ENCODE assay signal across 23 mouse cellular contexts in genomic region chr4:102444501-102444900, GRCm38 (mm10).
DNase-seq lines count a peak whose midpoint lies in the region; ATAC-seq and TF ChIP-seq lines count a peak whose summit lies in the region.
"Had no signal": no experiment of that assay in that cellular context is flagged by ENCODE, and none has a peak within 500 bp of the region (broad histone marks: within the 10 kb centered on the region; RNA-seq: fewer than 3 reads in every experiment).

No protein-coding gene starts in this region.

- no peak for TF ChIP-seq CTCF in forebrain, postnatal 0 days (IDR thresholded peaks at IDR 0.05; ENCODE audit: low read depth)

- no peak overlapping the region for H3K4me3 ChIP-seq in forebrain, embryonic 14.5 days (ENCODE audit: low read depth, low read length)
- no peak overlapping the region for H3K4me3 ChIP-seq in forebrain, postnatal 0 days (ENCODE audit: low read depth, low read length)
- H3K4me3 ChIP-seq: embryonic facial prominence, embryonic 10.5 days; hindbrain, embryonic 10.5 days; kidney, embryonic 15.5 days; liver, embryonic 13.5 days; neural tube, embryonic 13.5 days; stomach, embryonic 15.5 days had no signal

- H3K9ac ChIP-seq in forebrain, embryonic 14.5 days (ENCODE audit: low read length), result no peak overlapping the region
- no peak overlapping the region for H3K9ac ChIP-seq in forebrain, postnatal 0 days
- H3K9ac ChIP-seq: kidney, embryonic 15.5 days; liver, embryonic 13.5 days; neural tube, embryonic 13.5 days; stomach, embryonic 15.5 days had no signal

- DNase-seq in forebrain, embryonic 14.5 days (ENCODE audit: low spot score), result peak; percentile 31
- no peak for DNase-seq in forebrain, postnatal 0 days
- DNase-seq in heart, postnatal 4 days, result peak; percentile 22
- DNase-seq in heart, adult 11 months, result no peak
- DNase-seq in Muller cell, postnatal 12 days (ENCODE audit: inconsistent ontology term), result peak; percentile 93
- peak; percentile 85 for DNase-seq in retina, embryonic 14.5 days (ENCODE audit: low spot score)
- no peak for DNase-seq in adrenal gland, adult 8-10 months
- DNase-seq: adrenal gland, postnatal 14 days; cerebellum, adult 9-11 months; gastrocnemius, postnatal 25 days; kidney, adult 11 months; kidney, postnatal 36 days; layer of hippocampus, adult 9-11 months; liver, embryonic 13.5 days; lung, adult 2 months; lung, postnatal 14 days; midbrain, embryonic 14.5 days; thymus, postnatal 36 days had no signal

- 11% methylated on average over 3 of the region's 3 CpGs for WGBS in forebrain, embryonic 14.5 days
- 18% methylated on average over 3 of the region's 3 CpGs for WGBS in forebrain, postnatal 0 days

- no peak overlapping the region for H3K4me2 ChIP-seq in forebrain, embryonic 14.5 days (ENCODE audit: low read length)
- no peak overlapping the region for H3K4me2 ChIP-seq in forebrain, postnatal 0 days (ENCODE audit: low read depth)
- H3K4me2 ChIP-seq: kidney, embryonic 15.5 days; liver, embryonic 13.5 days; neural tube, embryonic 13.5 days; stomach, embryonic 15.5 days had no signal

- H3K27ac ChIP-seq in forebrain, embryonic 14.5 days (ENCODE audit: low read depth, low read length), result no peak overlapping the region
- no peak overlapping the region for H3K27ac ChIP-seq in forebrain, postnatal 0 days (ENCODE audit: low read depth, low read length)
- H3K27ac ChIP-seq: embryonic facial prominence, embryonic 10.5 days; hindbrain, embryonic 10.5 days; kidney, embryonic 15.5 days; liver, embryonic 13.5 days; neural tube, embryonic 13.5 days; stomach, embryonic 15.5 days had no signal

- no peaks in the 10 kb centered on the region for H3K9me3 ChIP-seq in forebrain, embryonic 14.5 days (replicated peaks; ENCODE audit: control insufficient read depth, low read length)
- no peaks in the 10 kb centered on the region for H3K9me3 ChIP-seq in forebrain, postnatal 0 days (ENCODE audit: low read length)
- H3K9me3 ChIP-seq: embryonic facial prominence, embryonic 10.5 days; hindbrain, embryonic 10.5 days; kidney, embryonic 15.5 days; liver, embryonic 13.5 days; neural tube, embryonic 13.5 days; stomach, embryonic 15.5 days had no signal

- H3K27me3 ChIP-seq in forebrain, embryonic 14.5 days (replicated peaks; ENCODE audit: control insufficient read depth, insufficient read depth, low read length), result no peaks in the 10 kb centered on the region
- H3K27me3 ChIP-seq in forebrain, postnatal 0 days (ENCODE audit: insufficient read depth, low read length), result no peaks in the 10 kb centered on the region
- H3K27me3 ChIP-seq: kidney, embryonic 15.5 days; liver, embryonic 13.5 days; neural tube, embryonic 13.5 days; stomach, embryonic 15.5 days had no signal

- H3K36me3 ChIP-seq in forebrain, embryonic 14.5 days (ENCODE audit: control insufficient read depth, insufficient read depth, low read length), result no peaks in the 10 kb centered on the region
- no peaks in the 10 kb centered on the region for H3K36me3 ChIP-seq in forebrain, postnatal 0 days (ENCODE audit: insufficient read depth)
- H3K36me3 ChIP-seq: embryonic facial prominence, embryonic 10.5 days; hindbrain, embryonic 10.5 days; kidney, embryonic 15.5 days; liver, embryonic 13.5 days; neural tube, embryonic 13.5 days; stomach, embryonic 15.5 days had no signal

- H3K4me1 ChIP-seq in forebrain, embryonic 14.5 days (ENCODE audit: control insufficient read depth, insufficient read depth, low read length), result peaks cover 5% of the 10 kb centered on the region
- H3K4me1 ChIP-seq in forebrain, postnatal 0 days (ENCODE audit: insufficient read depth), result peaks cover 2% of the 10 kb centered on the region; the same call in 1 of the 2 replicates
- H3K4me1 ChIP-seq: liver, embryonic 13.5 days had no signal

- peak; percentile 58; the same call in 1 of the 2 replicates for ATAC-seq in forebrain, embryonic 14.5 days
- no peak for ATAC-seq in forebrain, postnatal 0 days

Comparison
In these comparisons a context has a peak if more than half of its experiments do, and no peak if none do; other contexts are left out.
1. DNase-seq: peak in forebrain, embryonic 14.5 days (single experiment), heart, postnatal 4 days (single experiment), Muller cell, postnatal 12 days (single experiment) and retina, embryonic 14.5 days (single experiment); none in forebrain, postnatal 0 days (single experiment), heart, adult 11 months (single experiment) and adrenal gland, adult 8-10 months (single experiment).